Mouse (Mus musculus) liver, adult 2 months (tissue): ENCODE data around the gene Ifi35.

Experiments
- CTCF ChIP-seq: fragments of 200-500 bp; IDR thresholded peaks from 2 replicates; pipeline ENCODE4 v1.5.1; 2011; ENCODE audit warnings: low read depth, low read length, control low read depth
- POLR2A ChIP-seq: fragments of 200-500 bp; IDR thresholded peaks from 2 replicates; pipeline ENCODE4 v1.6.1; 2011; ENCODE audit warnings: low read length, control low read depth; ENCODE audit not compliant: insufficient read depth; ENCODE audit errors: extremely low read depth

- TF ChIP-seq CTCF (no peak), POLR2A (no peak)
Measured at GRCm38 (mm10) chr11:101479171-101479635, 31.0 kb downstream of the Ifi35 start.
